Mouse (Mus musculus) midbrain, embryonic 12.5 days (tissue): ENCODE data around the gene Iqcb1. TPM values are rescaled to one million over a fixed set of nuclear protein-coding genes. Genes with fewer than 3 reads are reported as not detected.
"Not testable (repeated sequence)": the region's sequence is repeated elsewhere in the genome, so short reads cannot be mapped to it uniquely, and the experiment has no call there.

ENCODE experiments used
- ATAC-seq: fragments of 200-750 bp; cut with Nextera tagmentation; 2 replicates; pipeline ENCODE4 v1.8.0; 2017; ENCODE audit warnings: low read depth, moderate TSS enrichment, moderate library complexity; ENCODE audit not compliant: low FRiP score
- H3K27ac ChIP-seq: fragments of 300-500 bp; sonication (generic); replicated peaks from 2 replicates; pipeline ENCODE4 v1.5.1; 2016; ENCODE audit warnings: mild to moderate bottlenecking
- H3K27me3 ChIP-seq: fragments of 300-500 bp; sonication (generic); 2 replicates; pipeline ENCODE4 v1.6.1; 2016; ENCODE audit warnings: mild to moderate bottlenecking
- H3K36me3 ChIP-seq: fragments of 300-500 bp; sonication (generic); 2 replicates; pipeline ENCODE4 v1.6.1; 2016
- H3K4me1 ChIP-seq: fragments of 300-500 bp; sonication (generic); 2 replicates; pipeline ENCODE4 v1.6.1; 2016
- H3K4me2 ChIP-seq: fragments of 300-500 bp; sonication (generic); replicated peaks from 2 replicates; pipeline ENCODE4 v1.6.1; 2016; ENCODE audit warnings: mild to moderate bottlenecking, moderate library complexity
- H3K4me3 ChIP-seq: fragments of 300-500 bp; sonication (generic); 2 replicates; pipeline ENCODE4 v1.5.1; 2016; ENCODE audit warnings: mild to moderate bottlenecking
- H3K9ac ChIP-seq: fragments of 300-500 bp; sonication (generic); replicated peaks from 2 replicates; pipeline ENCODE4 v1.6.1; 2016; ENCODE audit warnings: mild to moderate bottlenecking, moderate library complexity
- H3K9me3 ChIP-seq: fragments of 300-500 bp; sonication (generic); 2 replicates; pipeline ENCODE4 v1.6.1; 2016; ENCODE audit warnings: mild to moderate bottlenecking
- WGBS: fragments of 180-500 bp; shearing (Covaris S2); methylation state at CpG from one replicate; pipeline ENCODE4 v1.1.7; 2016; 5-methylcytosine and 5-hydroxymethylcytosine counted together
- polyA plus RNA-seq: library from polyadenylated mRNA; unstranded; fragments of >200 nt; fragmentation: Nextera tagmentation; extraction: Ambion mirVana; gene quantifications from 2 replicates; pipeline ENCODE4 v1.2.1, GENCODE M21; 2016

Gene Iqcb1
- polyA plus RNA-seq, 1 experiment from 2014 or later = 69.7 TPM

- Histone ChIP-seq H3K4me3 (no peak overlapping the region), H3K9me3 (no peaks in the 10 kb centered on the region), H3K27me3 (no peaks in the 10 kb centered on the region), H3K4me1 (peaks cover 5% of the 10 kb centered on the region; the same call in 1 of the 2 replicates), H3K4me2 (no peak overlapping the region), H3K36me3 (no peaks in the 10 kb centered on the region), H3K9ac (no peak overlapping the region), H3K27ac (no peak overlapping the region)
- ATAC-seq = no peak
- 60% methylated on average over 6 of the region's 6 CpGs for WGBS
These were observed 8.2 kb upstream of the Iqcb1 start for GRCm38 (mm10) chr16:36820016-36820415.

- ATAC-seq = no peak
- H3K4me1 ChIP-seq = peaks cover 5% of the 10 kb centered on the region; the same call in 1 of the 2 replicates
- no peak overlapping the region for H3K4me2 ChIP-seq
- no peak overlapping the region for H3K9ac ChIP-seq
- H3K27ac ChIP-seq = no peak overlapping the region
- H3K4me3 ChIP-seq = no peak overlapping the region
- WGBS = 83% methylated on average over 3 of the region's 3 CpGs
- H3K9me3 ChIP-seq = no peaks in the 10 kb centered on the region
- H3K36me3 ChIP-seq = no peaks in the 10 kb centered on the region
- H3K27me3 ChIP-seq = no peaks in the 10 kb centered on the region
These were observed 7.4 kb upstream of the Iqcb1 start for GRCm38 (mm10) chr16:36820747-36821146.

GRCm38 (mm10) chr16:36821474-36821873 lies 6.7 kb upstream of the Iqcb1 start:
- no peaks in the 10 kb centered on the region for H3K36me3 ChIP-seq
- ATAC-seq = no peak
- peaks cover 5% of the 10 kb centered on the region; the same call in 1 of the 2 replicates for H3K4me1 ChIP-seq
- H3K4me2 ChIP-seq = no peak overlapping the region
- H3K4me3 ChIP-seq = no peak overlapping the region
- H3K27ac ChIP-seq = no peak overlapping the region
- H3K9me3 ChIP-seq = no peaks in the 10 kb centered on the region
- peaks cover 3% of the 10 kb centered on the region; the same call in 1 of the 2 replicates for H3K27me3 ChIP-seq
- 16% methylated on average over 3 of the region's 3 CpGs for WGBS
- no peak overlapping the region for H3K9ac ChIP-seq

- H3K27me3 ChIP-seq = peaks cover 8% of the 10 kb centered on the region
- H3K27ac ChIP-seq = no peak overlapping the region
- H3K9me3 ChIP-seq = no peaks in the 10 kb centered on the region
- WGBS = 2% methylated on average over 11 of the region's 11 CpGs
- H3K4me1 ChIP-seq = peaks cover 12% of the 10 kb centered on the region
- peak overlapping the region; percentile 76 for H3K4me2 ChIP-seq
- no peak for ATAC-seq
- H3K36me3 ChIP-seq = no peaks in the 10 kb centered on the region
- H3K9ac ChIP-seq = peak overlapping the region; percentile 85
- H3K4me3 ChIP-seq = peak overlapping the region; percentile 81
These were observed 553 bp upstream of the Iqcb1 start for GRCm38 (mm10) chr16:36827611-36828053.

- H3K36me3 ChIP-seq = no peaks in the 10 kb centered on the region
- peaks cover 8% of the 10 kb centered on the region for H3K27me3 ChIP-seq
- H3K27ac ChIP-seq = peak overlapping the region; percentile 79
- 5% methylated on average over 11 of the region's 11 CpGs for WGBS
- H3K4me2 ChIP-seq = peak overlapping the region; percentile 76
- H3K9me3 ChIP-seq = no peaks in the 10 kb centered on the region
- ATAC-seq = peak; percentile 11; the same call in 1 of the 2 replicates
- H3K4me3 ChIP-seq = peak overlapping the region; percentile 81
- peaks cover 12% of the 10 kb centered on the region for H3K4me1 ChIP-seq
- peak overlapping the region; percentile 85 for H3K9ac ChIP-seq
These were observed 635 bp downstream of the Iqcb1 start for GRCm38 (mm10) chr16:36828820-36829219.

- not testable (repeated sequence) for H3K27me3 ChIP-seq, H3K4me2 ChIP-seq, H3K9ac ChIP-seq, H3K27ac ChIP-seq, H3K9me3 ChIP-seq, H3K4me3 ChIP-seq, ATAC-seq, H3K4me1 ChIP-seq
- WGBS = 85% methylated on average over 1 of the region's 1 CpGs
- H3K36me3 ChIP-seq = peaks cover 29% of the 10 kb centered on the region
These were observed 18.7 kb downstream of the Iqcb1 start for GRCm38 (mm10) chr16:36846894-36847293.

GRCm38 (mm10) chr16:36851202-36851601 lies 23.0 kb downstream of the Iqcb1 start:
- Histone ChIP-seq H3K27me3 (no peaks in the 10 kb centered on the region), H3K9me3 (no peaks in the 10 kb centered on the region), H3K4me1 (no peaks in the 10 kb centered on the region), H3K4me2 (no peak overlapping the region), H3K9ac (no peak overlapping the region), H3K36me3 (peaks cover 32% of the 10 kb centered on the region), H3K27ac (no peak overlapping the region), H3K4me3 (no peak overlapping the region)
- whole genome bisulfite sequencing = 88% methylated on average over 3 of the region's 3 CpGs
- no peak for ATAC-seq

- Histone ChIP-seq H3K4me2 (no peak overlapping the region), H3K36me3 (peaks cover 43% of the 10 kb centered on the region), H3K4me3 (no peak overlapping the region), H3K9ac (no peak overlapping the region), H3K27ac (no peak overlapping the region), H3K27me3 (no peaks in the 10 kb centered on the region), H3K9me3 (no peaks in the 10 kb centered on the region), H3K4me1 (no peaks in the 10 kb centered on the region)
- 97% methylated on average over 3 of the region's 3 CpGs for WGBS
- ATAC-seq = no peak
These were observed 35.4 kb downstream of the Iqcb1 start for GRCm38 (mm10) chr16:36863585-36863984.

GRCm38 (mm10) chr16:36869442-36869841 lies 41.3 kb downstream of the Iqcb1 start:
- no peak overlapping the region for H3K4me2 ChIP-seq
- H3K9ac ChIP-seq = no peak overlapping the region
- H3K27ac ChIP-seq = no peak overlapping the region
- H3K4me1 ChIP-seq = peaks cover 7% of the 10 kb centered on the region
- no peaks in the 10 kb centered on the region for H3K27me3 ChIP-seq
- H3K9me3 ChIP-seq = no peaks in the 10 kb centered on the region
- no peak overlapping the region for H3K4me3 ChIP-seq
- WGBS = 91% methylated on average over 2 of the region's 2 CpGs
- H3K36me3 ChIP-seq = peaks cover 58% of the 10 kb centered on the region
- ATAC-seq = no peak

- Histone ChIP-seq H3K27me3 (no peaks in the 10 kb centered on the region), H3K36me3 (peaks cover 22% of the 10 kb centered on the region), H3K27ac (peak within 1 kb of the TSS; percentile 86), H3K4me1 (peaks cover 18% of the 10 kb centered on the region), H3K4me2 (peak within 1 kb of the TSS; percentile 81), H3K9me3 (no peaks in the 10 kb centered on the region), H3K9ac (peak within 1 kb of the TSS; percentile 86), H3K4me3 (peak within 1 kb of the TSS; percentile 96)
- under 1% methylated on average over 43 of the region's 43 CpGs for WGBS
- peak; percentile 100 for ATAC-seq
These were observed 46.5 kb downstream of the Iqcb1 start, which contains the start of the genes Eaf2 and Golgb1 for GRCm38 (mm10) chr16:36874583-36875275. Eaf2 (minus strand) TSS chr16:36875003. Golgb1 (plus strand) TSS chr16:36875140.

GRCm38 (mm10) chr16:36875276-36875851 lies 47.2 kb downstream of the Iqcb1 start:
- Histone ChIP-seq H3K27ac (peak overlapping the region; percentile 86), H3K27me3 (no peaks in the 10 kb centered on the region), H3K9me3 (no peaks in the 10 kb centered on the region), H3K9ac (peak overlapping the region; percentile 86), H3K4me2 (peak overlapping the region; percentile 81), H3K36me3 (peaks cover 21% of the 10 kb centered on the region), H3K4me3 (peak overlapping the region; percentile 96), H3K4me1 (peaks cover 20% of the 10 kb centered on the region)
- WGBS = under 1% methylated on average over 41 of the region's 48 CpGs
- peak; percentile 85 for ATAC-seq

- no peak for ATAC-seq
- Histone ChIP-seq H3K4me1 (peaks cover 20% of the 10 kb centered on the region), H3K36me3 (peaks cover 7% of the 10 kb centered on the region), H3K4me2 (no peak overlapping the region), H3K27ac (no peak overlapping the region), H3K27me3 (no peaks in the 10 kb centered on the region), H3K4me3 (no peak overlapping the region), H3K9me3 (no peaks in the 10 kb centered on the region), H3K9ac (no peak overlapping the region)
- WGBS = 72% methylated on average over 5 of the region's 5 CpGs
These were observed 49.1 kb downstream of the Iqcb1 start for GRCm38 (mm10) chr16:36877316-36877715.
